Comparison of ENCODE assay signal across 10 mouse cellular contexts in genomic region chr6:13413768-13414167, GRCm38 (mm10).
DNase-seq lines count a peak whose midpoint lies in the region; ATAC-seq and TF ChIP-seq lines count a peak whose summit lies in the region.
"Had no signal": no experiment of that assay in that cellular context is flagged by ENCODE, and none has a peak within 500 bp of the region (broad histone marks: within the 10 kb centered on the region; RNA-seq: fewer than 3 reads in every experiment).

No protein-coding gene starts in this region.

- no peak for TF ChIP-seq POLR2A in lung, adult 2 months (IDR thresholded peaks at IDR 0.05; ENCODE audit: borderline replicate concordance, extremely low read depth, low read depth, low read length)

- no peaks in the 10 kb centered on the region for H3K27me3 ChIP-seq in Patski
- H3K27me3 ChIP-seq: heart, embryonic 13.5 days; lung, embryonic 15.5 days had no signal

- TF ChIP-seq CTCF in lung, adult 2 months (IDR thresholded peaks at IDR 0.05; ENCODE audit: insufficient read depth, low read length), result peak; percentile 38; the same call in 1 of the 2 replicates
- TF ChIP-seq CTCF in Patski (IDR thresholded peaks at IDR 0.05), result peak; percentile 49

- no peaks in the 10 kb centered on the region; the same call in 1 of the 2 replicates for H3K4me1 ChIP-seq in lung, adult 2 months (ENCODE audit: control insufficient read depth, insufficient read depth, low read length)
- H3K4me1 ChIP-seq: heart, embryonic 13.5 days; lung, embryonic 15.5 days had no signal

- DNase-seq in cerebellum, adult 9-10 months, result peak; percentile 2
- no peak for DNase-seq in cerebellum, adult 11-12 months
- DNase-seq in lung, adult 2 months, result no peak
- no peak for DNase-seq in lung, adult 18-20 months
- no peak for DNase-seq in Patski (ENCODE audit: low read depth, low spot score)
- peak; percentile 5 for DNase-seq in kidney, postnatal 14 days
- no peak for DNase-seq in ovary, postnatal 14 days (ENCODE audit: low spot score)

- CTCF ChIA-PET in Patski (lab: Charles Lee), result interaction anchor here (1.5 kb wide), 1 partner anchor 14 kb away, joined by 4 read pairs; no protein-coding TSS in a partner anchor

- ATAC-seq in Patski, result no peak
- no peak for ATAC-seq in megakaryocyte-erythroid progenitor cell, adult 5-6 weeks (replicated peaks; ENCODE audit: low FRiP score, low TSS enrichment, poor library complexity, severe bottlenecking)

- POLR2A ChIA-PET in Patski (lab: Charles Lee), result no interaction called here

- in situ Hi-C loops in Patski (cut with MboI; ENCODE audit: low pct_unique_long_range_greater_than_20kb), result no loop called here

- no peak overlapping the region for H3K4me3 ChIP-seq in lung, adult 2 months (replicated peaks; ENCODE audit: extremely low read depth, low read depth, low read length)
- H3K4me3 ChIP-seq: heart, embryonic 13.5 days; lung, embryonic 15.5 days had no signal

Comparison
In these comparisons a context has a peak if more than half of its experiments do, and no peak if none do; other contexts are left out.
1. DNase-seq: peak in cerebellum, adult 9-10 months (single experiment) and kidney, postnatal 14 days (single experiment); none in cerebellum, adult 11-12 months (single experiment), lung, adult 2 months (single experiment), lung, adult 18-20 months (0 of 2), Patski (single experiment) and ovary, postnatal 14 days (single experiment).